Mouse (Mus musculus) gastrocnemius, postnatal 25 days (tissue): ENCODE measurements at regions not wholly inside any gene's neighbourhood (a gene's known extent, or its start where the extent isn't known, plus 50 kb on each side); places are given as distances from the start of the nearest gene placed in this dataset.

ENCODE experiments used
- DNase-seq: peaks from one replicate; pipeline ENCODE4 v3.0.0; 2022

GRCm38 (mm10) chr17:4706421-4706820 is 287.7 kb upstream of the Arid1b start:
- DNase-seq: no peak

GRCm38 (mm10) chr17:4721061-4721460 is 273.1 kb upstream of the Arid1b start:
- DNase-seq: no peak

- no peak for DNase-seq
Observed at GRCm38 (mm10) chr17:4724031-4724430, 270.1 kb upstream of the Arid1b start.

GRCm38 (mm10) chr17:4726331-4726741 is 267.8 kb upstream of the Arid1b start:
- no peak for DNase-seq

- DNase-seq: peak; percentile 33
Observed at GRCm38 (mm10) chr17:4734412-4734881, 259.7 kb upstream of the Arid1b start.

- DNase-seq: peak; percentile 67
Observed at GRCm38 (mm10) chr17:4735185-4735584, 258.9 kb upstream of the Arid1b start.

GRCm38 (mm10) chr17:4736689-4737088 is 257.4 kb upstream of the Arid1b start:
- DNase-seq: no peak

GRCm38 (mm10) chr17:4738717-4739485 is 255.2 kb upstream of the Arid1b start:
- peak; percentile 17 for DNase-seq

GRCm38 (mm10) chr17:4740784-4741183 is 253.3 kb upstream of the Arid1b start:
- no peak for DNase-seq

GRCm38 (mm10) chr17:4742314-4742713 is 251.8 kb upstream of the Arid1b start:
- no peak for DNase-seq

- no peak for DNase-seq
Observed at GRCm38 (mm10) chr17:4762956-4763355, 231.2 kb upstream of the Arid1b start.

GRCm38 (mm10) chr17:4765723-4766122 is 228.4 kb upstream of the Arid1b start:
- no peak for DNase-seq

- DNase-seq: no peak
Observed at GRCm38 (mm10) chr17:4767947-4768522, 226.1 kb upstream of the Arid1b start.

- no peak for DNase-seq
Observed at GRCm38 (mm10) chr17:4769284-4769683, 224.8 kb upstream of the Arid1b start.

- DNase-seq: no peak
Observed at GRCm38 (mm10) chr17:4770052-4770451, 224.1 kb upstream of the Arid1b start.

- DNase-seq: peak; percentile 55
Observed at GRCm38 (mm10) chr17:4778161-4778560, 216.0 kb upstream of the Arid1b start.

GRCm38 (mm10) chr17:4779017-4779416 is 215.1 kb upstream of the Arid1b start:
- DNase-seq: no peak

- DNase-seq: no peak
Observed at GRCm38 (mm10) chr17:4781586-4781985, 212.5 kb upstream of the Arid1b start.

GRCm38 (mm10) chr17:4784296-4784695 is 209.8 kb upstream of the Arid1b start:
- DNase-seq: peak; percentile 23

- peak; percentile 85 for DNase-seq
Observed at GRCm38 (mm10) chr17:4785281-4785839, 208.8 kb upstream of the Arid1b start.

GRCm38 (mm10) chr17:4786524-4786923 is 207.6 kb upstream of the Arid1b start:
- DNase-seq: no peak

GRCm38 (mm10) chr17:4791873-4792272 is 202.3 kb upstream of the Arid1b start:
- no peak for DNase-seq

GRCm38 (mm10) chr17:4796241-4796640 is 197.9 kb upstream of the Arid1b start:
- DNase-seq: no peak

- DNase-seq: no peak
Observed at GRCm38 (mm10) chr17:4804013-4804412, 190.1 kb upstream of the Arid1b start.
